Mouse (Mus musculus): Measurements from ENCODE around the gene Speer4f2. TPM values are rescaled to one million over a fixed set of nuclear protein-coding genes. Genes with fewer than 3 reads are reported as not detected.
A peak's percentile ranks its signal among the peaks of the same experiment; 100 is the strongest.

Gene Speer4f2
- polyA plus RNA-seq, 1 experiment from 2014 or later: not detected

DNA sequence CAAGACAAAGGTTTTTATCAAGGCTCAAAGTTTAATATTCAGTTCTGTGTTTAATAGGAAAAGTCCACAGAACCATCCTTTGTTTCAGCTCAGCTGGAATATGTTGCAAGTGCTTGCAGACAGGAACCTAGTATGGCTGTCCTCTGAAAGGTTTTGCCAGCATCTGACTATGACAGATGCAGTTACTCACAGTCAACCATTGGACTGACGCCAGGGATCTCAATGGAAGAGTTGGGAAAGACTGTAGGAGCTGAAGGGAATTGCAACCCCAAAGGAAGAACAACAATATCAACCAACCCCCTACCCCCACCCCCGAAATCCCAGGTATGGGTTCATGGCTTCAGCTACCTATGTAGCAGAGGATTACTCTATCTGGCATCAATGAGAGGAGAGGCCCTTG is 44.2 kb downstream of the Speer4f2 start:
- no peaks in the 10 kb centered on the region for H3K9me3 ChIP-seq (ENCODE audit: low read length)
- no peak overlapping the region for H3K4me2 ChIP-seq (replicated peaks; ENCODE audit: low read depth, low read length)
- no peaks in the 10 kb centered on the region for H3K27me3 ChIP-seq (replicated peaks; ENCODE audit: insufficient read depth, low read length)
- no peaks in the 10 kb centered on the region for H3K4me1 ChIP-seq (ENCODE audit: insufficient read depth, low read depth, low read length)
- TF ChIP-seq EP300 (IDR thresholded peaks at IDR 0.05) (no peak), CTCF (IDR thresholded peaks at IDR 0.05) (no peak)
- 83% methylated on average over 2 of the region's 2 CpGs for WGBS
- no peak overlapping the region for H3K9ac ChIP-seq (replicated peaks; ENCODE audit: low read depth)
- no peaks in the 10 kb centered on the region for H3K36me3 ChIP-seq (ENCODE audit: insufficient read depth, low read length)
- no peak for ATAC-seq
- DNase-seq (ENCODE audit: low spot score): peak; percentile 11
- no peak overlapping the region for H3K4me3 ChIP-seq (ENCODE audit: low read depth, low read length)
- H3K27ac ChIP-seq (ENCODE audit: low read length): no peak overlapping the region

DNA sequence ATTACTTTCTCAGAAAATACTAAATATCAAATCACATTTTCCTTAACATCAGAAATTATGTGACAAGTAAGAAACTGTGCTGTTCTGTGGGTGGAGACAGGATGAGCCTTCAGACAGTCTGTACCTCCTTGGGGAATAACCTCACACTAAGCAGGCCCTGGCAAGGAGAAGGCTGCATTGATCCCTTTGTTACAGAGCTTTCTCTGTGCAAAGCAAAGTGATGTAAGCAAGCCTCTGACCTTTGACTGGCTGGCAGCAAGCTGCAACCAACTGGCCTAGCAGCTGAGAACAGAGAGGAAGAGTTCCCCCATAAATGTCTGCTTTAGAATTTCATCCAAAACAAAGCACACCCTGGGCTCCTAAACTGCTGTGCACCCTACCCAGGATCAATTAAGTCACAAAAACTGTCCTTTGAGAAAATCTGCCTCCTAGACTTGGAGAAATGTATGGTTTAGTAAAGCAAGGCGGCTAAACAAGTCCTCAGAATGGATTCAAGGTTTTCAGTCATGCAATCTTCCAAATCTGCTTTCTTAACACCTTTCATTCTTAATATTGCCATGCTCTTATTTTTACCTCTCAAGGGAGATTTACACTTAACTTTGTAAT is 46.3 kb downstream of the Speer4f2 start:
- no peaks in the 10 kb centered on the region for H3K9me3 ChIP-seq (ENCODE audit: low read length)
- DNase-seq (ENCODE audit: low spot score) (no peak), ATAC-seq (no peak)
- no peak for TF ChIP-seq CTCF (IDR thresholded peaks at IDR 0.05)
- no peak for TF ChIP-seq EP300 (IDR thresholded peaks at IDR 0.05)
- no peak overlapping the region for H3K4me3 ChIP-seq (ENCODE audit: low read depth, low read length)
- no peak overlapping the region for H3K4me2 ChIP-seq (replicated peaks; ENCODE audit: low read depth, low read length)
- no peaks in the 10 kb centered on the region for H3K4me1 ChIP-seq (ENCODE audit: insufficient read depth, low read depth, low read length)
- no peaks in the 10 kb centered on the region for H3K36me3 ChIP-seq (ENCODE audit: insufficient read depth, low read length)
- H3K27me3 ChIP-seq (replicated peaks; ENCODE audit: insufficient read depth, low read length): no peaks in the 10 kb centered on the region
- WGBS: 92% methylated on average over 1 of the region's 1 CpGs
- H3K27ac ChIP-seq (ENCODE audit: low read length): no peak overlapping the region
- no peak overlapping the region for H3K9ac ChIP-seq (replicated peaks; ENCODE audit: low read depth)

DNA sequence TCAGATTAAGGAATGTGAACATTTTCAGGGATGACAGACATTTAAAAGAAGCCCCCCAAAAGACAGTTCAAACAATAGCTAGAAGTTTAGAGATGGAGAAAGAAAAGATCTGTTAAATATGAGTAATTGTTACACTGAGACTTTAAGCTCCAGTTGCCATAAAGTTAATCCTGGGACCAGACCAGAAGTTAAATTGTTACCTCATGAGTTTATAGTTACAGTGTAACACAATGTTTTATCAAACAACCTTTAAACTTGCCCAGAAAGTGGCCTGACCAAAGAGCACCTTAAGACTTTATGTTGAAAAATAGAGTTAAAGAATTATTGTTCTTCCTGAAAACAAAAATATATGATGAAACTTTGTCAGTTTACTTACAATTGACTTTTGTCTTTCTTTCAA is 46.9 kb downstream of the Speer4f2 start:
- TF ChIP-seq CTCF (IDR thresholded peaks at IDR 0.05) (no peak), EP300 (IDR thresholded peaks at IDR 0.05) (no peak)
- ATAC-seq (no peak), DNase-seq (ENCODE audit: low spot score) (no peak)
- Histone ChIP-seq H3K4me2 (replicated peaks; ENCODE audit: low read depth, low read length) (no peak overlapping the region), H3K4me3 (ENCODE audit: low read depth, low read length) (no peak overlapping the region), H3K9ac (replicated peaks; ENCODE audit: low read depth) (no peak overlapping the region), H3K27ac (ENCODE audit: low read length) (no peak overlapping the region), H3K27me3 (replicated peaks; ENCODE audit: insufficient read depth, low read length) (no peaks in the 10 kb centered on the region), H3K4me1 (ENCODE audit: insufficient read depth, low read depth, low read length) (no peaks in the 10 kb centered on the region), H3K9me3 (ENCODE audit: low read length) (no peaks in the 10 kb centered on the region), H3K36me3 (ENCODE audit: insufficient read depth, low read length) (no peaks in the 10 kb centered on the region)

DNA sequence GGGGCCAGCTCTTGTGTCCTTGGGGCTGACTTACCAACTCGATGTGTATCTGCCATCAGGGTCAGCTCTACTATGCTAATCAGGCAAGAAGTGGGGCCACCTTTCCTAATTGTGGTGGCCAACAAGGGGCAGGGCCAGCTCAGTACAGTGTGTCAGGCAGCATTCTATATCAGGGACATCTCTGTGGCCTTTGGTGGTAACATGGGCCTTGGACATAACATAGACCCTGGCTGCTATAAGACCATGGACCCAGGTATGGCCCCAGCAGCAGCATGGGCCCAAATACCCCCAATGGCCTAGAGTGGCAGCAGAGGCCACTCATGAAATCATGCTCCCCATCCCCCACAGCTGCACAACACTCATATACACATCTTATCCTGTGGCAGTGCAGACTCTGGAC is 49.2 kb downstream of the Speer4f2 start:
- H3K9me3 ChIP-seq (ENCODE audit: low read length): no peaks in the 10 kb centered on the region
- 82% methylated on average over 1 of the region's 1 CpGs for WGBS
- DNase-seq (ENCODE audit: low spot score): no peak

DNA sequence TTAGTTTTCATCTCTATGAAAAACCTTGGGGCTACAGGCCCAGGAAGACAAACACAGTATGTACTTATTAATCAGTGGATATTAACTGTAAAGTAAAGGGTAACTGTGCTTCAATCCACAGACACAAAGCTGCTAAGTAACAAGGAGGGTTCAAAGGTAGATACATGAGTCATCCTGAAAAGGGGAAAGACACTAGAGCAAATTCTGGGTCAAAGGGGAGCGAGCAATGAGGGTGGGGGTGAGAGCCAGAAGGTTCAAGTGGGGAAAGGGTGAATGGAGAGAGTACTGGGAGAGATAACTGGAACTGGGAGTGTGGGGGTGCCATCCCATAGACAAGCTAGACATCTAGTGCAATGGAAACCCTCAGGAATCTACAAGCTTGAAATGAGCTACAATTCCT is 54.0 kb downstream of the Speer4f2 start:
- Histone ChIP-seq H3K4me3 (ENCODE audit: low read depth, low read length) (no peak overlapping the region), H3K27ac (ENCODE audit: low read length) (no peak overlapping the region), H3K27me3 (replicated peaks; ENCODE audit: insufficient read depth, low read length) (no peaks in the 10 kb centered on the region), H3K9ac (replicated peaks; ENCODE audit: low read depth) (no peak overlapping the region), H3K4me1 (ENCODE audit: insufficient read depth, low read depth, low read length) (no peaks in the 10 kb centered on the region), H3K4me2 (replicated peaks; ENCODE audit: low read depth, low read length) (no peak overlapping the region), H3K36me3 (ENCODE audit: insufficient read depth, low read length) (no peaks in the 10 kb centered on the region), H3K9me3 (ENCODE audit: low read length) (no peaks in the 10 kb centered on the region)
- TF ChIP-seq EP300 (IDR thresholded peaks at IDR 0.05): no peak
- no peak for TF ChIP-seq CTCF (IDR thresholded peaks at IDR 0.05)
- 71% methylated on average over 1 of the region's 1 CpGs for WGBS
- ATAC-seq (no peak), DNase-seq (ENCODE audit: low spot score) (no peak)

More for the DNA sequence above, 49.2 kb downstream of the Speer4f2 start:
- no peak overlapping the region for H3K4me2 ChIP-seq (replicated peaks; ENCODE audit: low read depth, low read length)
- no peaks in the 10 kb centered on the region for H3K4me1 ChIP-seq (ENCODE audit: insufficient read depth, low read depth, low read length)
- no peak overlapping the region for H3K9ac ChIP-seq (replicated peaks; ENCODE audit: low read depth)
- no peak for ATAC-seq
- no peak overlapping the region for H3K4me3 ChIP-seq (ENCODE audit: low read depth, low read length)
- H3K27me3 ChIP-seq (replicated peaks; ENCODE audit: insufficient read depth, low read length): no peaks in the 10 kb centered on the region
- TF ChIP-seq EP300 (IDR thresholded peaks at IDR 0.05) (no peak), CTCF (IDR thresholded peaks at IDR 0.05) (no peak)
- H3K36me3 ChIP-seq (ENCODE audit: insufficient read depth, low read length): no peaks in the 10 kb centered on the region
- H3K27ac ChIP-seq (ENCODE audit: low read length): no peak overlapping the region

Other genes with a start within 250 kb of the Speer4f2 start
- gene Speer4f1, start 102.9 kb downstream of the Speer4f2 start, polyA plus RNA-seq (2015; fragmentation: Nextera tagmentation; extraction: Ambion mirVana): not detected in 2 replicates
- 42.9 and 50.7 TPM in 2 replicates for gene Sema3c, start 201.1 kb downstream of the Speer4f2 start, polyA plus RNA-seq (2015; fragmentation: Nextera tagmentation; extraction: Ambion mirVana)

Measured in lung, postnatal 0 days (tissue).